Mouse (Mus musculus) adrenal gland, postnatal 25 days (tissue): ENCODE measurements around the gene Arl4d. TPM values are rescaled to one million over a fixed set of nuclear protein-coding genes. Genes with fewer than 3 reads are reported as not detected.
A peak's percentile ranks its signal among the peaks of the same experiment; 100 is the strongest.
"Not testable (repeated sequence)": the region's sequence is repeated elsewhere in the genome, so short reads cannot be mapped to it uniquely, and the experiment has no call there.

Experiments
- DNase-seq: peaks from one replicate; pipeline ENCODE4 v3.0.0; 2021; ENCODE audit warnings: mixed read lengths
- total RNA-seq: library from RNA; stranded (reverse); gene quantifications from 2 replicates; pipeline ENCODE4 v1.2.3, GENCODE M21; 2021

Arl4d gene
- total RNA-seq, 1 experiment from 2014 or later = 8.9 TPM

DNA sequence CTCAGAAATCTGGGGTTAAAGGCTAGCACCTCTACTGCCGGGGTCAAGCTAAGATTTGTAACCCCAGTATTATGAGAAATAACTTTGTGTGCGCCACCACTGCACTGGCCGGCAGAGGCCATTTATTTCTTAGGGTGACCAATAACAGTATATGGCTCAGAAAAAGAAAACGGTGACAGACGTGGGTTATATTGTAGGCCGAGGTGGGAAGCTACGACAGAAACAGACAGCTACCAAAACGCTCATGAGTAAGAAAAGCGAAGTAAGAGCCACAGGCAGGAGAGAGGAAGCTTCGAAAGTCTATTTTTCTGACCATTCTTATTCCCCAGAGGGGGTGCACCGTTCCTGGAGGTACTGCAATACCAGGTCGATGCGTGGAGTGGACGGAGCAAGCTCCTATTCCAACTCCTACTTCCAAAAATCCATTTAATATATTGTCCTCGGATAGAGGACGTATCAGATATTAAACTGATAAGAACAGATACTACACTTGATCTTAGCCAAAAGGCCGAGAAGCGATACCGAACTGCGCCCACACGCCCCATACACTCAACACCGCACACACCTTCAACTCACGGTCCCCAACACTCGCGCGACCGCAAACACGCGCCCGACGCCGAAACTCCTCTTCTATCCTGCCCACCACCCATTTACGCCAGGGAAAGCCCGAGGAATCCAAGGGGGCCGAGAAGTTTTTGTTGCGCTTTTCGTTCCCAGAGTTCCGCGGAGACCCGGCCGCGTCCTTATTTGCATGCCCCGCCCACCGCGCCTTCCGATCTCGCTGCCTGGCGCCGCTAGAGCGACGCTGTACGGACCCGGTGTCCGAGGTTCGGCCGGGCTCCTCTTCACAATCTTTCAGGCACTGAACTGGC lies 19.7 kb upstream of the Arl4d start:
- peak; percentile 66 for DNase-seq

DNA sequence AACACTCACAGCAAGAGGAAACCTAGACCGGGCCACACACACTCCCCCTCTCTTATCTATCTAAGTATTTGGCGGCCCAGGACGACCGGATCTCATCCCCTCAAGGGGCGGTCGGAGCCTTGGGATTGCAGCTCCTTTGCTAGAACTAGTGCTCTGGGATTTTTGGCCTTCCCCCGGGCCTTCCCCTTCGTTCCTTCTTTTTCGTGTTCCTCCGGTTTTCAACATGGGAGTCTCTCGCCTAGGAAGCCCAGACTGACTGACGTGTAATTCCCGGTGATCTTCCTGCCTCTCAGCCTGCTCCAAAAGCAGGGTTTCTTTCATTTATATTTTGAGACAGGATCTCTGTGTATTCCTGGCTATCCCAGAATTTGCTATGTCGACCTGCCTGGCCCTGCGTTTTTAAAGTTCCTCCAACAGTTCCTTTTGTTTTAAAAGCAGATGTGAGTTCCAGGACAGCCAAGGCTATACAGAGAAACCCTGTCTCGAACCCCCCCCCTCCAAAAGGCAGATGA lies 19.0 kb upstream of the Arl4d start:
- DNase-seq = not testable (repeated sequence)

DNA sequence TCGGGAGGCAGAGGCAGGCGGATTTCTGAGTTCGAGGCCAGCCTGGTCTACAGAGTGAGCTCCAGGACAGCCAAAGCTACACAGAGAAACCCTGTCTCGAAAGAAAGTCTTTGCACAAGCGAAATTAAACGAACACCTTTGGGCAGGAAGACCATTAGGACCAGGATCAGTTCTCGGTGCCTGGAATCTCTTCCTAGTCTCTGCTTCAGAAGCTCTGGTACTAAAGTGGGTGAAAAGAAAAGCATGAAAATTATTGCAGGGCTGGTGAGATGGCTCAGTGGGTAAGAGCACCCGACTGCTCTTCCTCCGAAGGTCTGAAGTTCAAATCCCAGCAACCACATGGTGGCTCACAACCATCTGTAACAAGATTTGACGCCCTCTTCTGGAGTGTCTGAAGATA lies 18.2 kb upstream of the Arl4d start:
- DNase-seq = not testable (repeated sequence)

DNA sequence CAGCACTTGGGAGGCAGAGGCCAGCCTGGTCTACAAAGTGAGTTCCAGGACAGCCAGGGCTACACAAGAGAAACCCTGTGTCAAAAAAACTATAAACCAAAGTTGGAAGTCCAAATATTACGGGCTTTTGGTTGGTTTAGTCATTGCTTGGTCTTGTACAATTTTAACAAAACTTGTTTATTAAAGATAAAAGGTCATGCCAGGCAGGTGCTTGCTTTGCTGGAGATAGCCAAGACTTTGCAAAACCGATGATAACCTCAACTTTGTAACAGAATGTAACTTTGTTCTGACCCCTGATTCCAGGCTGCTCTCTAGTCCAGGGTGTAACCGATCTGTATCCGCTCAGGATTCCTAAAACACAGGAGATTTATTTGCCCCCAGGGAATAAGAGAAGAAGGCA lies 9.0 kb upstream of the Arl4d start:
- DNase-seq = no peak

DNA sequence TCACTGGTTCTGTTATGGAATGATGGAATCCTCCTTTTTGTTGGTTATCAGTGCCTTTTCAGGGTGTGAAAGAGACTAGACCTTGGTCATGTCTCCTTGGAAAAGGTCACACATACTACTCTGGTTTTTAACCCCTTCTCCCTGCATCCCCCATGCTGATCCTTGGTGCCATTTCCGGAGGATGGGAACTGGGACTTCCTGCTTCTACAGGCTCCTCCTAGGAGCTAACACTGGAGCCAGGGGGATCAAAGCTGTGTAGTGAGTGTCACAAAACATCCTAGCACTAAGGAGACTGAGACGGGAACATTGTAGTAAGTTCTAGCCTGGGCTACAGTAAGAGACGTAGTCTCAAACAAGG lies 7.8 kb upstream of the Arl4d start:
- no peak for DNase-seq

DNA sequence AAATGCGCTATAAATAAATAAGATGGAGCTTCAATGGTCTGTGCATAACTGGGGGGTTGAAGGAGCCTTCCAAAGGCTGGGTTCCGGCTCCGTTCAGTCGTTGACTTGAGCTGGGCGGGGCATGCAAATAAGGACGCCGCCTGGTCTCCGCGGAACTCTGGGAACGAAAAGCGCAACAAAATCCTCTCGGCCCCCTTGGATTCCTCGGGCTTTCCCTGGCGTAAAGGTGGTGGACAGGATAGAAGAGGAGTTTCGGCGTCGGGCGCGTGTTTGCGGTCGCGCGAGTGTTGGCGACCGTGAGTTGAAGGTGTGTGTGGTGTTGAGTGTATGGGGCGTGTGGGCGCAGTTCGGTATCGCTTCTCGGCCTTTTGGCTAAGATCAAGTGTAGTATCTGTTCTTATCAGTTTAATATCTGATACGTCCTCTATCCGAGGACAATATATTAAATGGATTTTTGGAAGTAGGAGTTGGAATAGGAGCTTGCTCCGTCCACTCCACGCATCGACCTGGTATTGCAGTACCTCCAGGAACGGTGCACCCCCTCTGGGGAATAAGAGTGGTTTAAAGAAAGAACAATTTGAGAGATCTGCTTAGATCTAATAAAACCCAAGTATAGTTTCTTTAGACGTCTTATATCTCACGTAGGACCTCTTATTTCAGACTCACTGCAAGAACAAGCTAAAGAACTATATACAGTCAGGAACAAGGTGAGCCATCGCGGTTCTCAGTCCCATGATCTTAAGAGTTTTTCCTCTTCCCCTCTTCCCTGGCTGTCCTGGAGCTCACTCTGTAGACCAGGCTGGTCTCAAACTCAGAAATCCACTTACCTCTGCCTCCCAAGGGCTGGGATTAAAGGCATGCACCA lies 7.2 kb upstream of the Arl4d start:
- DNase-seq = peak; percentile 80

- DNase-seq = peak; percentile 55
Observed at GRCm38 (mm10) chr11:101658751-101659558, 6.4 kb upstream of the Arl4d start.

DNA sequence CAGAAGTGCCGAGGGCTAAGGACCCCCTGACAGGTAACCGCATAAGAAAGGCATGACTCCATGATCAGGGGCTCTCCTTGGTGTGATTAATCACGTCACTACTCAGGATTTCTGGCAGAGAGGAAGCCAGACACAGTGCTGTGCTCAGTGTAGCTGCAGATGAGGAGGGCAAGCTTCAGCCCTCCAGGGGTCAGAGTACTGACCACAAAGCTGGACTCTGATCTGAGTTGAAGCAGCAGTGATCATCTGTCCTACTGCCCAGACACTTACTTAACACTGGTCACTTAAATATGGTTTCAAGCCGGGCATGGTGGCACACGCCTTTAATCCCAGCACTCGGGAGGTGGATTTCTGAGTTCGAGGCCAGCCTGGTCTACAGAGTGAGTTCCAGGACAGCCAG lies 4.2 kb upstream of the Arl4d start:
- no peak for DNase-seq

DNA sequence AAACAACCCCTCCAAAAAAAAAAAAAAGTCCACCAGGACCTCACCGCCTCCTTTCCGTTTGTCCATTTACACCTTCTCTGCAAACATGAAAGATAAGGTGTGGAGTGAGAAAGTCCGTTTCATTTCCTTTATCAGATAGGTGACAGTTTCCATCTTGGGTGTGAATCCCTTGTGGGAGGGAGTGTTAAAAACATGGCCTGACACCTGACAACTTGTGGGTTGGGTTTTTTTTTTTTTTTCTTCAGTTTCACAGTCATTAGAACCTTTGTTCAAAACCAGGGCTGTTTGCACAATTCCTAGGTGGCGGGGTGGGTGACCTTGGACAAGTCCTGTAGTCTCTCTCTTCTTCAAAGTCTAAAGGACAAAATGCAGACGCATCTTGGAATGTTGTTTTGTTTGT lies 3.6 kb upstream of the Arl4d start:
- DNase-seq = no peak

GRCm38 (mm10) chr11:101663229-101664027 lies 1.9 kb upstream of the Arl4d start:
- DNase-seq = no peak

DNA sequence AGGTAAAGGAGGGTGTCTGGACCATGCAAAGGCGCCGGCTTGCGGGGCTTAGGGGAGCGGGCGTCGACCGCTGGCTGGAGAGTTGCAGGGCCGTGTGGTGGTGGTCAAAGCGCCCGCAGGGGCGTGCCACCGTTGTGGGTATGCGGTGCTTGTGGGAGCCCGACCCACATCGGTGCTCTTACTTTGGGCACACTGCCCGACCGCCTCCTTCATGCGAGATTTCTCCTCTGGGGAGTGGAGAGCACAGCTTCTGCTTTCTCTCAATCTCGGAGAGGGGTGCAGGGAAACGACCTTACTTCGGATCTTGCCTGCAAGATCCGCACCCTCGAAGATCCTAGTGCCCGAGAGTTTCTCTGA lies 273 bp downstream of the Arl4d start:
- DNase-seq = no peak

DNA sequence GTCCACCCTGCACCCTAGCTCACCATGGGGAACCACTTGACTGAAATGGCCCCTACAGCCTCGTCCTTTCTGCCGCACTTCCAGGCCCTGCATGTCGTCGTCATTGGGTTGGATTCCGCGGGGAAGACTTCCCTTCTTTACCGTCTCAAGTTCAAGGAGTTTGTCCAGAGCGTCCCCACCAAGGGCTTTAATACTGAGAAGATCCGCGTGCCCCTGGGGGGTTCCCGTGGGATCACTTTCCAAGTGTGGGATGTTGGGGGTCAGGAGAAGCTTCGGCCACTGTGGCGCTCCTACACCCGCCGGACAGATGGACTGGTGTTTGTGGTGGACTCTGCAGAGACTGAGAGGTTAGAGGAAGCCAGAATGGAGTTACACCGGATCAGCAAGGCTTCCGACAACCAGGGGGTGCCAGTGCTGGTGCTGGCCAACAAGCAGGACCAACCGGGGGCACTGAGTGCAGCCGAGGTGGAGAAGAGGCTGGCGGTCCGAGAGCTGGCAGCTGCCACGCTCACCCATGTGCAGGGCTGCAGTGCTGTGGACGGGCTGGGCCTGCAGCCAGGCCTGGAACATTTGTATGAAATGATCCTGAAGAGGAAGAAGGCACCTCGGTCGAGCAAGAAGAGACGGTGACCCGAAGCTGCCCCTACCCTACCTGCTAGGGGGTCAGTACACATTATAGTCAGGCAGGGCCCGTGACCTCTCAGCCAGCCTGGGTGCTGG lies 1.4 kb downstream of the Arl4d start:
- DNase-seq = peak; percentile 15

GRCm38 (mm10) chr11:101667871-101668532 lies 2.7 kb downstream of the Arl4d start:
- peak; percentile 65 for DNase-seq

DNA sequence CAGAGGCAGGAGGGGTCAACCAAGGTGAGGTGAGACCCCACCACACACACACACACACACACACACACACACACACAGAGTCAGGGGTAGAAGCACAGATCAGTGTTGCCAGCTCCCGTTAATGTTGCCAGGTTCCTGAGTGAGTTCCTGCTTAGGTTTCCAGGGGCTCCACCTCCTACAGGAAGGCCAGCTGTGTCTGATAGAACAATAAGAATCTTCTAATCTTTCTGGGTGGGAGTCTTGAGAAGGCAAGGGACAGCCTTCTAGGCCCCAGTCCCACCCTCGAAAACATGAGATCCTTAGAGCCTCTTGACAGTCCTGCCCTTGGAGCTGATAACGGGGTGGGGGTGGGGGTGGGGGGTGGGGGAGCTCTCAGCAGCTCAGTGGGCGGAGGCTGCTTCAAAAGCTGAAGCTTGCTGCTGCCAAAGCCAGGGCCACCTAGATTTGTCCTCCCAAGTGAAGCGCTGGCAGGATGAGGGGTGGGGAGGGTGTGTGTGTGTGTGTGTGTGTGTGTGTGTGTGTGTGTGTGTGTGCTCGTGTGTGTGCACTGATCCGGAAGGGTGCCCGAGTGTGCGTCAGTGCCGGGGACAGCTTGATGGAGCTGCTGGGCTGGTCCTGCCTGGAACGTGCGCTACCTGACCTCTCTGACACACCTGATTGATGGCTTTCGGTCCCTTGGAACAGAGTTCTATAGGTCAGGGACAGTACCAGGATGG lies 3.4 kb downstream of the Arl4d start:
- peak; percentile 42 for DNase-seq

GRCm38 (mm10) chr11:101670334-101670733 lies 5.0 kb downstream of the Arl4d start:
- no peak for DNase-seq

DNA sequence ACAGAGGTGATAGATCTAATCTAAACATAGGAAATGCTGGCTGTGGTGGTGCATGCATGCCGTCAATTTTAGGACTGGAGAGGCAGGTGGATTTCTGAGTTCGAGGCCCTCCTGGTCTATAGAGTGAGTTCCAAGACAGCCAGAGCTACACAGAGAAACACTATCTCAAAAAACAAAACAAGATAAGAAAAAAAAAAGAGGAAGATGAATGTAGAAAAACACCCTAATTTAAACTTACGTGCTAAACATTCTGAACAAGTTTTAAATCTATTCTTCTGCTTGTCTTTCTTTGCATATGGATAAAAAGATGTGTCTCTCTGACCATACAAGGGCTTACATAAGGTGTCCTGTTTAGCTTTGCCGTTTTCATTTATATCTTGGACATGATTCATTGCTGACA lies 5.9 kb downstream of the Arl4d start:
- DNase-seq = no peak

DNA sequence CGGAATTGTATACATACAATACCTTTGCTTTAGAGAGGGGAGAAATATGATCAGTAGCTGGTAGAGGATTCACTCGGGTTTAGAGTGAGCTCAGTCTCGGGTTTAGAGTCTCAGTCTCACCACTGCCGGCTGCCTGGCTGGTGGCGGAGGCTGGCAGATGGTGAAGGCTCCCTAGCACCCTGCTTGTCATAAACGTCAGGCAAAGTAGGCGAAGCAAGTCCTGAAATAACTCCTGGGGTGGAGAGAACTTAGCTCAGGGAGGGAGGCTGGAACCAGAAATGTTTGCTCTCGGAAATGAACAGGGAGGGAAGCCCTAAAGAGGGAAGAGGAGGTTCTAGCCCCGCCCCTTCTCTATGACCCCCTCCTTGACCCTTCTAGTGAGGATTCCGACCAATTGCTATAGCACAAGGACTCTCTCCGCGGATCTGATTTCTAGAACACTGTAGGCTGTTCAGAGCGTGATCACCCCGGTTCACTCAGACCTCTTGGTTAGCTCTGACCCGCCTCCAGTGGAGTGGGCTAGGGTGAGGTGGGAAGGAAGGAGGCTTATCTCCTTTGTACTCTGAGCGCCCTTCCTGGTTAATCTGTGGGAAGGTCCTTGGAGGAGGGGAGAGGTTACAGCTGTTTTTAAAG lies 7.8 kb downstream of the Arl4d start:
- DNase-seq = no peak

DNA sequence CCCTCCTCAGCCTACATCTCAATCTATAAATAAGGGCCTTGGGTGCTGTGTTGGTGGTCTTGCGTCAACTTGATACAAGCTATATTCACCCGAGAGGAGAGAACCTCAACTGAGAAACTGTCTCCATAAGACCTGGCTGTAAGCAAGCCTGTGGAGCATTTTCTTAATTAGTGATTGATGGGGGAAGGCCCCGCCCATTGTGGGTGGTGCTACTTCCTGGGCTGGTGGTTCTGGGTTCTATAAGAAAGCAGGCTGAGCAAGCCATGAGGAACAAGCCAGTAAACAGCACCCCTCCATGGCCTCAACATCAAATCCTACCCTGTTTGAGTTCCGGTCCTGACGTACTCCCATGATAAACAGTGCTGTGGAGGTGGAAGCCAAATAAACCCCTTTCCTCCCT lies 8.8 kb downstream of the Arl4d start:
- DNase-seq = no peak

DNA sequence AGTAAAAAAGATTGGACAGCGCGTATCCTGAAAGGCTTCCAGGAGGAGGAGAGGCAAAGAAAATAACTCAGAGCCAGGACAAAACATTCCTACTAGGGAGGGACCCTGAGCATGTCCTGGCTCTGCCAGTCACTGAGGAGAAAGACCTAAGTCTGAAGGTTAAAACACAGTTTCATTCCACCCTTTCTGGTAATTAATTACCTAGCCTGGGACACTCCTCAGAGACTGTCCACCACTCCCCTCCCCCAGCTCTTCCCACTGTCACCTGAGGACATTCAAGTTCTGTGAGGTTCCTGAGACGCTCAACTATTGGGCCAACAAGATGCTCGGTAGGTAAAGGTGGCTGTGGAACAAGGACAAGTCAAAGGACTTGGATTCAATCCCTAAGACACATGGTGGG lies 10.0 kb downstream of the Arl4d start:
- DNase-seq = no peak
